Mouse (Mus musculus): ENCODE measurements around the gene Lst1.

The Lst1 gene

GRCm38 (mm10) chr17:35156461-35157200 lies 31.6 kb downstream of the Lst1 start:
- DNase-seq, result no peak

GRCm38 (mm10) chr17:35155451-35155850 lies 32.8 kb downstream of the Lst1 start:
- no peak for DNase-seq

- DNase-seq, result no peak
Measured at GRCm38 (mm10) chr17:35154616-35155015, 33.6 kb downstream of the Lst1 start.

GRCm38 (mm10) chr17:35153931-35154330 lies 34.3 kb downstream of the Lst1 start:
- no peak for DNase-seq

GRCm38 (mm10) chr17:35153077-35153476 lies 35.2 kb downstream of the Lst1 start:
- DNase-seq, result no peak

- no peak for DNase-seq
Measured at GRCm38 (mm10) chr17:35152121-35152520, 36.1 kb downstream of the Lst1 start.

- no peak for DNase-seq
Measured at GRCm38 (mm10) chr17:35147922-35148639, 40.2 kb downstream of the Lst1 start.

- no peak for DNase-seq
Measured at GRCm38 (mm10) chr17:35147348-35147747, 40.9 kb downstream of the Lst1 start.

- DNase-seq, result no peak
Measured at GRCm38 (mm10) chr17:35146139-35146538, 42.1 kb downstream of the Lst1 start.

GRCm38 (mm10) chr17:35141971-35142370 lies 46.3 kb downstream of the Lst1 start:
- no peak for DNase-seq

- DNase-seq, result no peak
Measured at GRCm38 (mm10) chr17:35140490-35140996, 47.7 kb downstream of the Lst1 start.

GRCm38 (mm10) chr17:35139269-35139668 lies 49.0 kb downstream of the Lst1 start:
- DNase-seq, result no peak

- peak in 1 of 2 experiments; percentile 55 for DNase-seq
Measured at GRCm38 (mm10) chr17:35135591-35136320, 52.5 kb downstream of the Lst1 start.

Measured in cerebellum, adult 18-20 months (tissue).